Mouse (Mus musculus) heart, postnatal 0 days (tissue): ENCODE data around the gene Farp1.

Source experiments
- CTCF ChIP-seq: IDR thresholded peaks from 2 replicates; pipeline ENCODE4 v1.5.1; 2016; ENCODE audit warnings: antibody characterized with exemption, control low read depth, low read depth
- EP300 ChIP-seq: IDR thresholded peaks from 2 replicates; pipeline ENCODE4 v1.6.1; 2016; ENCODE audit warnings: antibody characterized with exemption, low read depth

DNA sequence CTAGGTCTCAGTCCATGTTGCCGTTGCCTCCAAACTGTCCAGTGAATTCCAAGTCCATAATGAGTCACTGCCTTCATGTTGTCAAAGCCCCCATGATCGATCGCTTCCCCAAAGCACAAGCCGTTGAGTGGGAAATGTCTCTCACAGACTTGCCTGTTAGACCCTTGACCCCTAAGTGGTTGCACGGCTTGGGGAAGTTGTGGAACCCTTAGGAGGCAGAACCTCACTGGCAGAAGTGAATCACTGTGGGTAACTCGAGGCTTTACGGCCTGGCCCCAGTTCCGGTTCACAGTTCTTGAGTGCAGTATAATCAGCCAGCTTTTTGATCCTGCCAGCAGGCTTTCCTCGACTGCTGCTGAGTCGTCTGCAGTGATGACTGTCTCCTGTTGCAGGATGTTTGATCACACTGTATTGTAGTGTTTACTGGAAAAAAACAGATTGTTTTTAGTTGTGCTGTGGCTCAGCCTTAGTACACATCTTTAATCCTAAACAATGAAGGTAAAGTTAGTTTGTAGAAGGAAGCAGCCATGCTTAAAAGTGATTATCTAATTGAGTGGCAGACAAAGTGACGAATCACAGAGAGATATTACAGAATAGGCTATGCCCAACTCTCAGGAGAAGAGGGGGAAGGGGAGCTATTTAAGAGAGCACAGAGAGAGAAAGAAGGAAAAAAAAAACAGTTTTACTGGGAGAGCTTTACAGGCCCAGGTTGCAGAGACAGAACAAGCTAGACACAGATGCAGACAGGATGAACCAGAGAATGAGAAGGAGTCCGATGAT is 34.2 kb upstream of the Farp1 start:
- no peak for TF ChIP-seq EP300
- no peak for TF ChIP-seq CTCF
